Mouse (Mus musculus): ENCODE measurements around the gene Kirrel.

The Kirrel gene

DNA sequence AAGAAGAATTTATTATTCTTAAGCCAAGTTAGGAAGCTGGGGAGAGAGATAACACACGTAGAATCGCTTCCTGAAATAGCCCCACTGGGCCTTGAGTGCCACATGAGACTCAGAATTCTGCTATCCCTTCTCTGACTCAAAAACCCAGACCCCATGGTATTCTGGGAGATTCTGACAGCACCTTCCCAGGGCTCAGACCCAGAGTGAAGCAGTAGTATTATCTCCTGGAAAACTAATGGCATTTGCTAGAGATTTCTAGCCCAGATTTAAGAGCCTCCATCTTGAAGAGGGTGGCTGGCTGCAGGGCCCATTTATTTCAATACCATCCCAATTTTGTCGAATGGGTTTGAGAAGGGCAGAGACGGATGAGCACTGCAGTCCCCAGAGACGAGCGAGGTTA lies 6.9 kb downstream of the Kirrel start:
- DNase-seq (ENCODE audit: low read depth) = no peak

DNA sequence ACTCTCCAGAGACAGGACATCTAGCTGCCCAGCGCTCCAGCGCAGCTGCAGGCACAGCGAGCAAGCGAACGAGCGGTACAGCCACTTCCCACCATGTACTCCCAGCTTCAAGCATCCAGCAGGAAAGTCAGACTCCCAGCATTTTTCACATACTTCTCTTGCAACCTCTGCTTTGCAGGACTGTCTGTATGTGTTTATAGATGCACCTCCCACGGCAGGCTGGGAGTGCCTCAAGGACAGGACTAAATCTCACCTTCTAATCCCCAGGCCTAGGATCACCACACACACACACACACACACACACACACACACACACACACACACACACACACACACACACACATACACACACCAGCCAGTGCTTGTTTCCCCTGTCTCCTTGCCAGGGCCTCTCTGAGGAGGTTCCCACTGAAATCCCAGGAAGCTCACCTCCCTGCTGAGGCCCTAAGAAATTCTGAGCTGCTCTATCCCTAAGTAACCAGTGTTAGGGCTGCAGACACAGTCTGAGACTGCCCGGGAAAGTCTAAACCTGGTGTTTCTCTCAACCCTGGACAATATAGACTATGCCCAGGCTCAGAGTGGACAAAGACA lies 9.2 kb downstream of the Kirrel start:
- DNase-seq (ENCODE audit: low read depth) = no peak

DNA sequence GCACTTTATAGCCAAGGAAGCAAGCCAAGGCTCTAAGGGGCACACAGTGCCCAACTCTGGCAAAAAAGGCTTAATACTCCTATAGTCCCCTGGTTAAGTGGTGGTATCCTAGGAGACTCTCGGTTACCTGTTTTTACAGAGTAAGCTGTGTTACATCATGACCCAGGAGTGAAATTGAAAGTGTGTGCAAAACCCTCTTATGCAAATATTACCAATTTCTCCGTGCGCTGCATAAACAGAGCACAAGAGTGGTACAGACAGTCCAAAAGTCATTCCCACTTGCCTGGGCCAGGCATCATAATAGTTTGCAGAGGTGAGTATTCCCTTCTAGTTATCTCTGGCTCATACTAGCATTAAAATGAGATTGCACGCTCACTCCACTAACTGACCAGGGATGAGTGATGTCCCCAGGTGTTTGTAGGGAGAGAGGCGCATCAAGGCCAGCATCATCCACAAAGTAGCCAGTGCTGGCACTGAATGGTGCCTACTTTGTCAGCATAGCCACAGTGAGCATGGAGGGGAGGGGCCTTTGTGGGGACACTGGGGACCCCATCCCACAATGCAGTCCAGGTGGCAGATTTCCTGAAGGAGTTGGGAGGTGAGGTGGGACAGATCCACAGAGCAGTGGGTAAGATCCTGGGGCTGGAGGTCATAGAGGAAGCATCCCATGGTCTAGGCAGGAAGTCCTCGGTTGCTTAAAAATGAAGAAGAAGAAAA lies 10.3 kb downstream of the Kirrel start:
- DNase-seq (ENCODE audit: low read depth) = no peak

DNA sequence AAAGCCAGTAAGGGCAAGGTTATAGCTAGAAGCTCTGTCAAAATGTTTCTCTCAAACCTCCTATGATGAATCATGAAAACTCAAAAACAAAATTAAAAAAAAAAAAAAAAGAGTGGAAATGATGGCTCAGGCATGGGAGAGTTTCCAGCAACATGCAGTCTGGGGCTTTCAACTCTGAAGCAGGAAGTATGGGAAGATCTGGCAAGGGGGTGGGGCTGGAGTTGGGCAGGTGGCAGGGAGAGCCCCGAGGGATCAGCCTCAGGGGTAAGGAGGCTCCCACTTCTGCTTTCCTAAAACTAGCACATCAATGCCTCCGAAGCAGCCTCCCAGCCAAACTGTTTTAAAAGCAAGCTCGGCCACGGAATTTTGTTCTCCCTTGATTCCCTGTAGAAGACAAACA lies 11.4 kb downstream of the Kirrel start:
- no peak for DNase-seq (ENCODE audit: low read depth)

DNA sequence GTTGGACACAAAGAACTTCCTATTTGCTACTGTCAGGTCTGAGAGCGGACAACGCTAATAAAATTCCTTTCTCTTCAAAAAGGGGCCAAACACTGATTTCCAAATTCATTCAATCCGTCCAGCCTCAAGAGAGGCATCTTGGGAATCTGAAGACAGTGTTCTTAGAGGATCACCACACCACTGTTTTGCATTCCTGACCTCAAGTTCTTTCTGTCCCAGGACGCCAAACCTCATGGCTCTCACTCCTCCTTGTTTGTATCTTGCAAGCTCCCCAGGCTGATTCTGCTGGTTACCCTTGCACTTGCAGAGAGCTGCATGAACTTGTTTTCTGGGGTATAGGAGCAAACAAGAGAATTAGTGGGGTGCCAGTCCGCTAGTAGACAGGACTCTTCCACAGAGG lies 12.2 kb downstream of the Kirrel start:
- DNase-seq (ENCODE audit: low read depth) = no peak

DNA sequence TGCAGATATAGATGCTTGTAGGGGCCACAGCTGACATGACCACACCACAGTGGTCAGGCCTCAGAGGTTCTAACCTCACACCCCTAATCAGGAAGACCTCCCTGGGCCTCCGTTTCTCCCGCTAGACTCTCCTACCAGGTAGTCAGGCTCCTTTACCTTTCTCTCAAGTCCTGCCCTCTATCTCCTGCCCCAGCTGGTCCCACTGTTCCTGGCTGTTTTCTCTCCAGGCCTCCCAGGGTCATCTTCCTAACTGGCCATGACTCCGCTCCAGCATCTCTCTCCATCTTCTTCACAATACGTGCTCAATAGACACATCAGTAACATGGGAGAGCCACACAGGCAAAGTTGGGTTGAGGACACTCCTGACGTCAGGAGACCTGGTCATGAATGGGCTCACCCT lies 12.9 kb downstream of the Kirrel start:
- no peak for DNase-seq (ENCODE audit: low read depth)

DNA sequence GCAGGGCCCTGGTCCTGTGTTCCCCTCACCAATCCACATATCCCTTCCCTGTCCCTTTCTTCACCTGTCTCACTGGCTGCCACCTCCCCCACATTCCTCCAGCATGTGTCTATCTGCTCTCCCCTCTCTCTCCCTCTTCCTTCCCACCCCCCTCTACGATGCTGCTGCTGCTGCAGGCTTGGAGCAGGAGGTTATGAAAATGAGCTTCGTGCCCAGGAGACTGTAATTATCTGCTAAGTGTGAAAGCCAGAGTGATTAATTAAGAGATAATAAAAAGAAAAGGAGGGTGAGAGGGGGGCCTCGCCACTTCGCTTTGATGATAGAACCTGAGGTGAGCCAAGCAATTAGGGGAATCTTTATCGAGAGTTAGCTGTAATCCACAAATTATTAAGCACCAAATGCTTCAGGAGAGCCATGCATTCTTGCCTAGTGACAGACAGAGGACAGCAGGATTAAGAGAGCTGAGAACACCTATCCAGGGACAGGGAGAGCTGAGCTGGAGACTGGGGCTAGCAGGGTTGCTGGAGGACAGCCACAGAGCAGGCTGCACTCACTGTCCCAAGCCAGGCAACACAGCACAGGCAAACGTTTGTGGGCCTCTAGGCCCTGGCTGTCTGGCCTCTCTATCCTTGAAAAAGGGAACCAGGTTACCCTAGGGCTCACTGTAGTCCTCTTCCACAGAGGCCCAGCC lies 13.6 kb downstream of the Kirrel start:
- no peak for DNase-seq (ENCODE audit: low read depth)

DNA sequence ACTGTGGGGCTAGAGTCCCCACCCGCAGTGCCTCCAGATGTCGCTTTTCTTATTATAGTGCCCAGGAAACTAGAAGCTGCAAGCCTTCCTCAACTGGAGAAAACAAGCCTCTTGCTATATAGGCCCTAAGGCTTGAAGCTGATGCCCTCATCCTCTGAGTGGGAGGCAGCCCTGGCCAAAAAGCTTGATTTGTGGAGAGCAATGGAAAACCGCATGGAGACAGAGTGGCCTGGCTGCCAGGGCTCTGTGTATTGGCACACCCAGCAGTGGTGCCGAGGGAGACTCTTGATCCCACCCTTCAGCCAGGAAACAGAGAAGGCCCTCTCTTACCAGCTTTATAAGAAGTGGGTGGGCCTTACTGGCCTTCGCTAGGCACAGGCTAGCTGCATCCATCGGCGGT lies 15.4 kb downstream of the Kirrel start:
- no peak for DNase-seq (ENCODE audit: low read depth)

DNA sequence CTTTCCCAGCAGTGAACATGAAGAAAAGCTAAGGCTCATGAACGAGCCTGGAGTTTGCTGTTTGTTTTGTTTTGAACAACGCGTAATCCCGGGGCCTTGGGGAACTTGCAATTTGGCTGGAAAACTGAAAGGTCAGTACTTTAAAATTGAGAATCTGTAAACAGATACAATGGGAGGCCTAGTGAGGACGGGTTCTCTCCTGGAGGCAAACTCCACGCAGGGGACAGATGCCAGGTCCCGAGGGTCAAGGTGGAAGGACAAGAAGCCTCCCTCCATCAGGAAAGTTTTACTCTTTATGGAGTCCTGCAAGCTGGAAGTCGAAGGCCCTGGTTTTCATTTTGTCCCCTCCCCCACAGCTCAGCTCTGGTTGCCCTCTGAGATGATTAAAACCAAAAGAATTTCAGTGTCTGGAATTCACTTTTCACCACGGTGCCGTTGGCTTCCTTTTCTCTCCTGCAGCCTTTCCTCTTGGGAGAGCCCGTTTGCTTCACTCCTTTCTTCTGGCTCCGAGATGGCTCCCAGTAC lies 16.7 kb downstream of the Kirrel start:
- DNase-seq (ENCODE audit: low read depth) = no peak

DNA sequence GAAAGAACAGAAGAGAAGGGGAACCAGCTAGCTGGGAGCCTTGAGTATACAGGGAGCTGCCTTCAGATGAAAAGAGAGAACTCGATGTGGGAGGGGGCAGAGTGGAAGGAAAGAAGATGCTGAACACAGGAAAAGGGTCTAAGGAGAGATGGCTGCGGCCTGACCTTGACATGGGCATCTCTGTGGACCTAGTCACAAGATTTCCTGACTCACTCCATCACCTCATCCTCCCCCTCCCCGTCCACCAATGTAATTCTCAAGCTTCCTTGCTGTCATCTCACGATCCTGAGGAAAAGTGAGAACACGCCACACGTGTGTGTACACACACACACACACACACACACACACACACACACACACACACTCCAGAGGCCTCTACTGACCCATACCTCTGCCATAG lies 17.2 kb downstream of the Kirrel start:
- no peak for DNase-seq (ENCODE audit: low read depth)

DNA sequence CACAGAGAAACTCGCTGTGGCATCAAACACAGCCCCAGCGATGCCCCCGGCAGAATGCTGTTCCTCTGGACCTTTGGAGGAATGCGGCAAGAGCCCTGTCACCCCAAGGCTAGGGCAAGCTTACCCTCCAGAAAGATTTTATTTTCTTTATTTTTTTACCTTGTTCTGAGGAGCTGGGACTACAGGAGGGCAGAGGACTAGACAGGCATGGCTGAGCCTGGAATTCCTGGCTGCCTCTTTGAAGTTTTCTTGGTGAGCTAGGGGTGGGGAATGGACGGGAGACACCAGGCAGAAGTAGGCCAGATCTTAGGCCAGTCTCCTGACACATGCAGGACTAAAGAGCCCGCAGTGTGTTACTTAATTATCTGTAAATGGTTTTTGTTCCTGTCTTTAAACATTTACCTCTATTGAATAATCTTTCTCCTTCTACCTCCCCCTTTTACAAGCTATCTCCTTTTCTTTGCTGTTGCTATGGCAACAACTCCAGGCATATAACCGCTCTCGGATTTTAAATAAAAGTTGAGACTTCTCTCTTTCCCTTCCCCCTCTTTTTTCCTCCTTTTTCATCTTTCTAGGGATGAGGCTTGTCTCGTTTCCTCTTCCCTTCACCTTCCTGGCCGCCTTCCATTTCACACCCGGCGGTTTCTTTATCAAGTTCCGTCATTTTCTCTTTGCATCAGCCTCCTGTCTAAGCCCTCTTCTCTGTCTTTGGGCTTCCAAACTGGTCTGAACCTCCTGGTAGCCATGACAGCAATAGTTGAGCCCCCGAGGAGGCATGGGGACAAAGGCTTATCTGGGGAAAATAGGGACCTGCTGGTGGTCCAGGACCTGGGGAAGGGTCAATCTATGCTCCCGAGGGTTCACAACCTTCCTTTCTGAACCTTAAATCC lies 19.9 kb downstream of the Kirrel start:
- no peak for DNase-seq (ENCODE audit: low read depth)

DNA sequence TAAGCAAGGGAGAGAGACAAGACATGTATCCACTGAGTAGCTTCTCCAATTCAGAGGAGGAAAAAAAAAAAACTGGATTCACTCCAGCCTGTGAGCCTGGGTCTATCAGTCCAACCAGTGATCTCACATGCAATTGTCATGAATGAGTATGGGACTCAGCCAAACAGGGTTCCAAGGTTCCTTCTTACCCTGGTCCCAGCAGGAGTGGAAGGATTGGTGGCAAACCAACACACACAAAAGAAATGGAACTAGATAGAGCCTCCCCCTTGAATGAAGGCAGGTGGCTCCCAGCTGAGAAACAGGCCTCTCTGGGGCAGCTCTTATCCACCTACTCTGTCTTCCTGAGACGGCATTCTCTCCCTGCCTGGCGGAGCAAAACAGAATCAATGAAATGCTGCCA lies 21.5 kb downstream of the Kirrel start:
- no peak for DNase-seq (ENCODE audit: low read depth)

DNA sequence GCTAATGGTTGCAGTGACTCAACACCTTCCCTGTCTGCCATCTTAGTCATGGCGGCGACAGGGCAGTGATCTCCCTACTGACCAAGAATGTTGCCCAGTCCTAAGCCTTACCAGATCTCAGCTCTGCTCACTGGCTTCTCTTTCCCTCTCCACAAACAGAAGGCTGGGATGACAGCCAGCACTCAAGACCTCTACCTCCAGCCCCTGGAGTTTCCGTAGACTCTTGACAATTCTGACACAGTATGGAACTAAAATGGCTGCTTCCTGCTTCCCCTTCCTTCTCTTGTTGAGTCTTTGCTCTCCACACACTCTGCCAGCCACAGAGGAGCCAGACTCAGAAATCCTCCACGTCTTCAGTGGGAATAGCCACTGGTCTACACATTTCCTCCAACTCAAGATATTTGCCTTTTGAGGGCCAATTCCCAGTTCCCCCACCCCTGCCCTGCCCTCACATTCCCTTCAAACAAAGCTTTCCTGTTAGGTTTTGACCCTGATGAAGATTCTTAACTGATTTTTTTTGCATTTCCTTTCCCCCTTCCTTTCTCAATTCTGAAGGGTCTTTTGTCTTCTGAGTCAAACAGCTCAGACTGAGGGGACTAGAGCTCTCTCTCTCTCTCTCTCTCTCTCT lies 22.3 kb downstream of the Kirrel start:
- no peak for DNase-seq (ENCODE audit: low read depth)

DNA sequence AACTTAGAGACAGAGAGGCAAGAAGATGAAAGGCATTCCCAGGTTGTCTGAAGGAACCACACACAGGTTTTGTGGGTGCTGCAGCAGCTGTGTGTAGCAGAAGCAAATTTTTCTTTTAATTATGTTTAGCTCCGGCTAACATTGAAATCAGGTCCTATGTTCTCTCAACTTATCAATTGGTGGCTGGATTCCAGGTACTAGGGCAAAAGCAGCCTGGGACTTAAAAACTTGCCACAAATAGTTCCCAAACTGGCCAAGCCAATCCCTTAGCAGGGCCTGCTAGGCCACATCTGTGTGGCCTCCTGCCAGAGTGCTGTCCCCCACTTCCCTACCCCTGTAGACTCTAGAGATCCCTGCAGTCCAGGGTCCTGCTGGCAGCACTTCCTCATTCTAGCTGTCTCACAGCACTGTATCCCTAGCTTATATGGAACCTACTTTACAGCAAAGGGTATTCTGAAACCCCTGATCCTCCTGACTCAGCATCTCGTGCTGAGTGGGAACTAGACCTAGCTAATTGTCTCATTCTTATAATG lies 23.2 kb downstream of the Kirrel start:
- DNase-seq (ENCODE audit: low read depth) = no peak

DNA sequence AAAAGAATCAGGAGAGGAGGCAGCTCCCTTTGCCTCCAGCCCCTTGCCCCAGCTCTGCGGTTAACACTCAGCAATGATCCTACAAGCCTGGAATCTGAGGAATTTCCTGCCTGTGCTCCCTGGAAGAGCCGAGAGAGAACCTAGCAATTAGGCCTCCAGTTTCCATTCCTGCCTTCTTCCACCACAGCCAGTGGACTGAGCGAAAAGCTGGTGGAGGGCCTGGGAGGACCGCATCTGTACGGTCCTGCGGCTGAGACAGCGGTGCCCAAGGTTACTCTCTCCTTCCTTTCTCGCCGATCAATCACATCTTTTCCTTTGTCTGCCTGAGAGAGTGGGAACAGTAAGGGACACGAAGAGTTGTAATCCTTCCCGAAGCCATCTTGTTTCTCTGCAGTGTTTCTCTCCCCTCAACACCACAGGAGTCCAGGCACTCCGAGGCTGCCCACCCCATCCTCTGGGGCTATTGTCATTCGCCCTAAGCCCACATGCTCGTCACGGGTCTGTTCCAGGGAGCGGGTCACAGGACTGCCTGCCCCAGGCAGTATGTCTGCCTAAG lies 23.8 kb downstream of the Kirrel start:
- DNase-seq (ENCODE audit: low read depth) = no peak

DNA sequence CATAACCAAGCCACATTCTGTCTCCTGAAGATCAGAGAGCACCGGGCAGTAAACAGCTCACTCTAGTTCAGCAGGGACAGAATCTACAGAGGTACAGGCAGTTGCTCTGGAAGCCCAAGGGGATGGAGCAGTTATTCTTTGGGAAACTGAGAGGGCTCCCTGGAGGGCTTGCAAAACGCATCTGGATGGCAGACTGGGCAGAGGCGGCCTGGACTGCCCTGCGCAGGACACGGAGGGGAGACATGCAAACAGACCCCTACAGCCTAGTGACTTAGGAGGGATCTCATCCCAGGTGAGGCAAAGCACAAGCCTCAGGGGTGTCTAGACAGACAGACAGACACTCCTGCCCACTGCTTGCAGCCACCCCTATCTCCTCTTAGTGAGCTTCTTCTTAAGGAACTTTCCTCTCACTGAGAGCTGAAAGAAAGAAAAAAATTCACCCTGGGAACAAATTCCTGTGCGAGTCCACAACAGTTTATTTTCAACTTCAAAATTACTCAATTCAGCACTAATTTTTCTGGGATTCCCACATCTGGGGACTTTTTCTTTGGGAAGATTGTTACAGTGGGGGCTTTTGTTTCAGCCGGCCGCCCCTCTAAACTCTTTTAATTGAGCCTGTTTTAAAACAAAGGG lies 24.4 kb downstream of the Kirrel start:
- no peak for DNase-seq (ENCODE audit: low read depth)

DNA sequence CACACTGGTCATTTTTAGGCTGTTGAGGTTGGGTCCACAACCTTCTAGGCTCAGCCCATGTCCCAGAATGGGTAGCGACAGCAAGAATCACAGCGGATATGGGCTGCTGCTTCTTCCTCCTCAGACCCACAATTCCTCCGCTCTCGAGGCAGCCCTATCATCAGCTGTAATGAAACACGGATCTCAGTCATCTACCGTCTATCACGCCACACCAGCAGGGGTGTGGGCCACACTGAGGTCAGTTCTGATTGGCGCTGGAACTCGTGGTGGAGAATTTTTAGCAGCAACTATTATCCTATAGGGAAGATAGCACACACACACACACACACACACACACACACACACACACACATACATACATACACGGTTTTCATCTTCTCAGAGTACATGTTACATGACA lies 25.1 kb downstream of the Kirrel start:
- no peak for DNase-seq (ENCODE audit: low read depth)

DNA sequence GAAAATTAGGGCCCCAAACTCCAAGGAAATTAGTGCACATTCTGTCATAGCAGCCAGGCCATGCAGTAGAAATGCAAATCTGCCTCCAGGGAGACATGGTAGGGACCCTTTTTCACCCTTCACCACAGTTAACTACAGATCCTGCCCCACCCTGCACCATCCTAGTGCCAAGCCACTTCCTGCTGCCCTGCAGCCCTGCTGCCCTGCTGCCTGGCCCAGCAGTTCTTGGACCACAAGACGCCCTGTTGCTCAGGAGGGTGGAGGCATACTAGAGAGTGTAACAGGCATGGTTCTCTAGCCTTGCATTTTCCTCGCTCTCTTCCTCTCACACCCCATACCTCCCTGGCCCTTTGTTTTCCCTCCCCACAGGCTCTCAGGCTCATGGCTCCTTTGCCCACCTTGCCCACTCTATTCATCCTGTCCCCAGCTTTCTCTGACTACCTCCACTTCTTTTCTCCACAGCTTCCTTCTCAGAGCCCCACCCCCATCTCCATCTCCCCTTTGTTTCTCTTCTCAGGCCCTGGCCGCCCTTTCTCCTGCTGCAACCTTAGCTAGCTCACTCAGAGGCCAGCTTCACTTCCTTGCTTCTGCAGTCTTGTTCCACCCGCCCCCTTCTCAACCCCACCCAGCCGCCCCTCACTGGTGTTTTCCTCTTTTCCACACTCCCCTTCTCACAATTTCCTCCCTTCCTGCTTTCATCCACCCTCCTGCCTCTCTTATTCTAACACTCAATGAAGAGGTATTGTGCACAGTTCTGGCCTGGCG lies 29.9 kb downstream of the Kirrel start:
- no peak for DNase-seq (ENCODE audit: low read depth)

DNA sequence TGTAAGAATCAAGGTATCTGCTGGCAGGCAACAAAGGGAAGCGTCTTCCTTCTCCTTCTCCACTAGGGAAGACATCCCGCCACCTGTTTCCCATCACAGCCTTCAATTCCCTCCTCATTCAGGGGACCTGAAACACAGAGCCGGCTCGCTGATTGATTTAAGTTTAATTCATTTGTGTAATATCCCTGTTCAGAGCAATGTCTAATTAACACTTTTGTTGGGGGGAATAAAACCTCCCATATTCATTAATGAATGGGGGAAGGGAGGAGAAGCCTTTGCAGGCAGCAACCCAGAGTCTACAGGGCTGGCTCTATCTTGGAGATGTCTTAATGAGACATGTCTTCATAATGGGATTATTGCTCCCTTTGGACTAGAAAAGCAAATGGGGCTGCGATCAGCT lies 34.3 kb downstream of the Kirrel start:
- no peak for DNase-seq (ENCODE audit: low read depth)

DNA sequence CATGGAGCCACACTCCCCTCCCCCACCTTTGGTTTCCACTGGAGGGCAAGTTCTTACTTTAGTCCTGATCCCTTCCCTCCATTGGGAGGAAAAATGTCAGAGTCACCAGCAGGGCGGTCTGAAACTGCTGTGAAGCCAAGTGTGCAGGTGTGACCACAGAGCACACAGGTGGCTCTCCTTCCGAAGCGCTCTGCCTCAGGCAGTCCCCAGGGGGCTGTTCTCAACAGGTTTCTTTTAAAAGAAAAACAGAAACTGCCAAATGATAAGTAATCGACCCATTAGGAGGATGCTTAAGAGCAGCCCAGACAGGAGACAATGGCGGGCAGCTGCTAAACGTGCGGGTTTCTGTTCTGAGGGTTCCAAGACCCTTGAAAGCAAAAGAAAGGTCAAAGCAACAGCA lies 37.8 kb downstream of the Kirrel start:
- no peak for DNase-seq (ENCODE audit: low read depth)
